Mouse (Mus musculus) E14TG2a.4 (cell line): ENCODE measurements around the gene Pax9.

Experiments used
- CTCF ChIP-seq: conservative IDR thresholded peaks from 2 replicates; pipeline ENCODE4 v1.5.1; 2014; ENCODE audit warnings: low read length
- NANOG ChIP-seq: IDR thresholded peaks from 2 replicates; pipeline ENCODE4 v1.6.1; 2014; ENCODE audit warnings: borderline replicate concordance, low read length, mixed read lengths
- POU5F1 ChIP-seq: IDR thresholded peaks from 2 replicates; pipeline ENCODE4 v1.6.1; 2014; ENCODE audit warnings: low read length, borderline replicate concordance

- TF ChIP-seq CTCF (no peak), NANOG (no peak), POU5F1 (no peak)
These were observed 2.2 kb upstream of the Pax9 start for GRCm38 (mm10) chr12:56689331-56689730.
